Mouse (Mus musculus) liver, postnatal 0 days (tissue): ENCODE measurements at regions not wholly inside any gene's neighbourhood (a gene's known extent, or its start where the extent isn't known, plus 50 kb on each side); places are given as distances from the start of the nearest gene placed in this dataset.

Source experiments
- ATAC-seq: fragments of 200-750 bp; cut with Nextera tagmentation; 2 replicates; pipeline ENCODE4 v1.8.0; 2017; ENCODE audit warnings: mild to moderate bottlenecking, moderate library complexity
- DNase-seq: peaks from one replicate; pipeline ENCODE4 v3.0.0-alpha.2; 2016
- H3K27ac ChIP-seq: fragments of 300-500 bp; sonication (generic); 2 replicates; pipeline ENCODE4 v1.5.1; 2014; ENCODE audit warnings: antibody characterized with exemption, moderate library complexity, mild to moderate bottlenecking, low read depth
- H3K27me3 ChIP-seq: fragments of 300-500 bp; sonication (generic); 2 replicates; pipeline ENCODE4 v1.6.1; 2014; ENCODE audit warnings: low read length, control low read depth, mixed read lengths; ENCODE audit not compliant: insufficient read depth
- H3K36me3 ChIP-seq: fragments of 300-500 bp; sonication (generic); replicated peaks from 2 replicates; pipeline ENCODE4 v1.6.1; 2014; ENCODE audit warnings: mild to moderate bottlenecking, control low read depth, low read length, moderate library complexity, mixed read lengths; ENCODE audit not compliant: insufficient read depth
- H3K4me1 ChIP-seq: fragments of 300-500 bp; sonication (generic); 2 replicates; pipeline ENCODE4 v1.6.1; 2014; ENCODE audit warnings: antibody characterized with exemption, mild to moderate bottlenecking, control low read depth; ENCODE audit not compliant: insufficient read depth
- H3K4me2 ChIP-seq: fragments of 300-500 bp; sonication (generic); 2 replicates; pipeline ENCODE4 v1.6.1; 2014; ENCODE audit warnings: low read depth, mild to moderate bottlenecking, low read length, moderate library complexity, mixed read lengths
- H3K4me3 ChIP-seq: fragments of 300-500 bp; sonication (generic); 2 replicates; pipeline ENCODE4 v1.5.1; 2014; ENCODE audit warnings: low read depth, low read length
- H3K9ac ChIP-seq: fragments of 300-500 bp; sonication (generic); replicated peaks from 2 replicates; pipeline ENCODE4 v1.6.1; 2014; ENCODE audit warnings: mild to moderate bottlenecking, moderate library complexity
- H3K9me3 ChIP-seq: fragments of 300-500 bp; sonication (generic); 2 replicates; pipeline ENCODE4 v1.6.1; 2016; ENCODE audit warnings: mild to moderate bottlenecking, control low read depth, low read length, mixed read lengths
- CTCF ChIP-seq: sonication (generic); IDR thresholded peaks from 2 replicates; pipeline ENCODE4 v1.5.1; 2016; ENCODE audit warnings: antibody characterized with exemption, low read depth
- EP300 ChIP-seq: IDR thresholded peaks from 2 replicates; pipeline ENCODE4 v1.6.1; 2016; ENCODE audit warnings: antibody characterized with exemption, low read depth, mild to moderate bottlenecking
- WGBS: fragments of 180-500 bp; shearing (Covaris S2); extraction: QIAGEN DNeasy Blood & Tissue Kit; methylation state at CpG from one replicate; pipeline ENCODE4 v1.1.7; 2014; ENCODE audit not compliant: insufficient replicate concordance; 5-methylcytosine and 5-hydroxymethylcytosine counted together

GRCm38 (mm10) chr5:64505227-64505834 is 297.9 kb upstream of the Klf3 start:
- H3K36me3 ChIP-seq = no peaks in the 10 kb centered on the region
- H3K4me2 ChIP-seq = peak overlapping the region; percentile 82
- TF ChIP-seq CTCF (no peak; the same call in 1 of the 2 replicates), EP300 (no peak)
- H3K4me1 ChIP-seq = peaks cover 37% of the 10 kb centered on the region
- H3K27ac ChIP-seq = peak overlapping the region; percentile 92
- H3K27me3 ChIP-seq = no peaks in the 10 kb centered on the region
- peak overlapping the region; percentile 68 for H3K9ac ChIP-seq
- under 1% methylated on average over 17 of the region's 17 CpGs for WGBS
- H3K4me3 ChIP-seq = peak overlapping the region; percentile 52
- peak; percentile 85 for DNase-seq
- H3K9me3 ChIP-seq = no peaks in the 10 kb centered on the region
- peak; percentile 92 for ATAC-seq

- peaks cover 31% of the 10 kb centered on the region for H3K4me1 ChIP-seq
- 2% methylated on average over 15 of the region's 15 CpGs for WGBS
- H3K9me3 ChIP-seq = no peaks in the 10 kb centered on the region
- peak; percentile 66 for ATAC-seq
- peak overlapping the region; percentile 92 for H3K27ac ChIP-seq
- peak overlapping the region; percentile 52 for H3K4me3 ChIP-seq
- TF ChIP-seq CTCF (peak; percentile 99), EP300 (0 out of 2 replicates have a peak, but pooled peaks have one; percentile 15)
- H3K9ac ChIP-seq = peak overlapping the region; percentile 68
- H3K27me3 ChIP-seq = no peaks in the 10 kb centered on the region
- H3K36me3 ChIP-seq = no peaks in the 10 kb centered on the region
- H3K4me2 ChIP-seq = peak overlapping the region; percentile 82
- peak; percentile 91 for DNase-seq
Observed at GRCm38 (mm10) chr5:64505835-64506600, 297.2 kb upstream of the Klf3 start.

- no peak for ATAC-seq
- H3K27ac ChIP-seq = no peak overlapping the region
- no peak for DNase-seq
- 76% methylated on average over 2 of the region's 2 CpGs for WGBS
- TF ChIP-seq EP300 = no peak
- no peak for TF ChIP-seq CTCF
- peaks cover 26% of the 10 kb centered on the region for H3K4me1 ChIP-seq
- H3K9me3 ChIP-seq = no peaks in the 10 kb centered on the region
- no peaks in the 10 kb centered on the region for H3K36me3 ChIP-seq
- no peak overlapping the region for H3K9ac ChIP-seq
- no peaks in the 10 kb centered on the region for H3K27me3 ChIP-seq
- no peak overlapping the region for H3K4me2 ChIP-seq
- H3K4me3 ChIP-seq = no peak overlapping the region
Observed at GRCm38 (mm10) chr5:64508565-64508964, 294.6 kb upstream of the Klf3 start.

GRCm38 (mm10) chr5:64513155-64513945 is 289.8 kb upstream of the Klf3 start:
- H3K4me2 ChIP-seq = no peak overlapping the region
- no peaks in the 10 kb centered on the region for H3K27me3 ChIP-seq
- ATAC-seq (no peak), DNase-seq (no peak)
- 82% methylated on average over 20 of the region's 20 CpGs for WGBS
- peaks cover 3% of the 10 kb centered on the region; the same call in 1 of the 2 replicates for H3K4me1 ChIP-seq
- no peak for TF ChIP-seq CTCF
- TF ChIP-seq EP300 = no peak
- H3K36me3 ChIP-seq = no peaks in the 10 kb centered on the region
- no peak overlapping the region for H3K27ac ChIP-seq
- H3K4me3 ChIP-seq = no peak overlapping the region
- no peak overlapping the region for H3K9ac ChIP-seq
- H3K9me3 ChIP-seq = no peaks in the 10 kb centered on the region

- Histone ChIP-seq H3K4me2 (no peak overlapping the region), H3K27ac (no peak overlapping the region), H3K36me3 (no peaks in the 10 kb centered on the region), H3K4me1 (no peaks in the 10 kb centered on the region), H3K27me3 (no peaks in the 10 kb centered on the region), H3K4me3 (no peak overlapping the region), H3K9me3 (no peaks in the 10 kb centered on the region), H3K9ac (no peak overlapping the region)
- 81% methylated on average over 13 of the region's 13 CpGs for WGBS
- no peak for ATAC-seq
- TF ChIP-seq CTCF (no peak), EP300 (no peak)
- DNase-seq = no peak
Observed at GRCm38 (mm10) chr5:64516115-64516665, 287.0 kb upstream of the Klf3 start.

- DNase-seq = no peak
- H3K4me2 ChIP-seq = no peak overlapping the region
- H3K9ac ChIP-seq = no peak overlapping the region
- no peaks in the 10 kb centered on the region for H3K4me1 ChIP-seq
- no peaks in the 10 kb centered on the region for H3K36me3 ChIP-seq
- TF ChIP-seq CTCF = no peak
- no peak for TF ChIP-seq EP300
- H3K4me3 ChIP-seq = no peak overlapping the region
- WGBS = 68% methylated on average over 4 of the region's 4 CpGs
- no peak overlapping the region for H3K27ac ChIP-seq
- no peak for ATAC-seq
- no peaks in the 10 kb centered on the region for H3K9me3 ChIP-seq
- H3K27me3 ChIP-seq = no peaks in the 10 kb centered on the region
Observed at GRCm38 (mm10) chr5:64517241-64517640, 285.9 kb upstream of the Klf3 start.
